Mouse (Mus musculus) intestine, embryonic 16.5 days (tissue): Measurements from ENCODE around the gene Map3k5. TPM values are rescaled to one million over a fixed set of nuclear protein-coding genes. Genes with fewer than 3 reads are reported as not detected.

Experiments
- ATAC-seq: fragments of 200-750 bp; cut with Nextera tagmentation; 2 replicates; pipeline ENCODE4 v1.8.0; 2017; ENCODE audit warnings: moderate TSS enrichment, moderate library complexity
- H3K27ac ChIP-seq: fragments of 300-500 bp; sonication (generic); 2 replicates; pipeline ENCODE4 v1.5.1; 2014; ENCODE audit warnings: mild to moderate bottlenecking, low read length
- H3K27me3 ChIP-seq: fragments of 300-500 bp; sonication (generic); replicated peaks from 2 replicates; pipeline ENCODE4 v1.6.1; 2014; ENCODE audit warnings: low read length, control low read depth, mixed read lengths; ENCODE audit not compliant: control insufficient read depth, insufficient read depth
- H3K36me3 ChIP-seq: fragments of 300-500 bp; sonication (generic); 2 replicates; pipeline ENCODE4 v1.6.1; 2014; ENCODE audit warnings: low read length, control low read depth; ENCODE audit not compliant: control insufficient read depth, insufficient read depth
- H3K4me1 ChIP-seq: fragments of 300-500 bp; sonication (generic); 2 replicates; pipeline ENCODE4 v1.6.1; 2014; ENCODE audit warnings: low read length, control low read depth, mixed read lengths; ENCODE audit not compliant: control insufficient read depth, insufficient read depth
- H3K4me2 ChIP-seq: fragments of 300-500 bp; sonication (generic); 2 replicates; pipeline ENCODE4 v1.6.1; 2014; ENCODE audit warnings: low read depth, low read length, control low read depth
- H3K4me3 ChIP-seq: fragments of 300-500 bp; sonication (generic); 2 replicates; pipeline ENCODE4 v1.5.1; 2014; ENCODE audit warnings: mild to moderate bottlenecking, low read length
- H3K9ac ChIP-seq: fragments of 300-500 bp; sonication (generic); 2 replicates; pipeline ENCODE4 v1.6.1; 2014; ENCODE audit warnings: low read depth, low read length
- H3K9me3 ChIP-seq: fragments of 300-500 bp; sonication (generic); 2 replicates; pipeline ENCODE4 v1.6.1; 2016; ENCODE audit warnings: low read length, control low read depth; ENCODE audit not compliant: control insufficient read depth
- WGBS: fragments of 180-500 bp; shearing (Covaris S2); extraction: QIAGEN DNeasy Blood & Tissue Kit; methylation state at CpG from one replicate; pipeline ENCODE4 v1.1.7; 2014; 5-methylcytosine and 5-hydroxymethylcytosine counted together
- polyA plus RNA-seq: library from polyadenylated mRNA; unstranded; fragments of >200 nt; fragmentation: Nextera tagmentation; extraction: Ambion mirVana; gene quantifications from 2 replicates; pipeline ENCODE4 v1.2.1, GENCODE M21; 2015

The Map3k5 gene
- polyA plus RNA-seq, 1 experiment from 2014 or later = 1.4 TPM

- Histone ChIP-seq H3K36me3 (no peaks in the 10 kb centered on the region), H3K9ac (no peak overlapping the region), H3K4me3 (no peak overlapping the region), H3K4me1 (peaks cover 30% of the 10 kb centered on the region), H3K27me3 (no peaks in the 10 kb centered on the region), H3K4me2 (no peak overlapping the region), H3K27ac (no peak overlapping the region), H3K9me3 (no peaks in the 10 kb centered on the region)
- no peak for ATAC-seq
- WGBS = 59% methylated on average over 4 of the region's 4 CpGs
Measured at GRCm38 (mm10) chr10:20171756-20172155, 237.5 kb downstream of the Map3k5 start.

GRCm38 (mm10) chr10:20173733-20174132 is 239.5 kb downstream of the Map3k5 start:
- H3K4me1 ChIP-seq = peaks cover 30% of the 10 kb centered on the region
- ATAC-seq = no peak
- WGBS = 76% methylated on average over 4 of the region's 4 CpGs
- no peaks in the 10 kb centered on the region for H3K27me3 ChIP-seq
- no peak overlapping the region for H3K9ac ChIP-seq
- H3K9me3 ChIP-seq = no peaks in the 10 kb centered on the region
- no peak overlapping the region for H3K4me2 ChIP-seq
- no peak overlapping the region for H3K4me3 ChIP-seq
- H3K36me3 ChIP-seq = no peaks in the 10 kb centered on the region
- H3K27ac ChIP-seq = no peak overlapping the region

GRCm38 (mm10) chr10:20176054-20176453 is 241.8 kb downstream of the Map3k5 start:
- no peak for ATAC-seq
- 72% methylated on average over 7 of the region's 7 CpGs for WGBS
- Histone ChIP-seq H3K27ac (peak overlapping the region; percentile 50; the same call in 1 of the 2 replicates), H3K4me3 (no peak overlapping the region), H3K36me3 (no peaks in the 10 kb centered on the region), H3K4me1 (peaks cover 17% of the 10 kb centered on the region), H3K9ac (no peak overlapping the region), H3K4me2 (no peak overlapping the region), H3K9me3 (no peaks in the 10 kb centered on the region), H3K27me3 (no peaks in the 10 kb centered on the region)

GRCm38 (mm10) chr10:20178807-20179605 is 244.7 kb downstream of the Map3k5 start:
- Histone ChIP-seq H3K9me3 (no peaks in the 10 kb centered on the region), H3K9ac (no peak overlapping the region), H3K36me3 (no peaks in the 10 kb centered on the region), H3K27me3 (no peaks in the 10 kb centered on the region), H3K4me2 (no peak overlapping the region; the same call in 1 of the 2 replicates), H3K27ac (peak overlapping the region; percentile 81), H3K4me3 (no peak overlapping the region), H3K4me1 (peaks cover 24% of the 10 kb centered on the region)
- ATAC-seq = peak; percentile 89
- 31% methylated on average over 12 of the region's 12 CpGs for WGBS

- no peak overlapping the region for H3K9ac ChIP-seq
- peaks cover 22% of the 10 kb centered on the region for H3K4me1 ChIP-seq
- H3K4me3 ChIP-seq = no peak overlapping the region
- no peak overlapping the region for H3K4me2 ChIP-seq
- H3K36me3 ChIP-seq = no peaks in the 10 kb centered on the region
- H3K9me3 ChIP-seq = no peaks in the 10 kb centered on the region
- no peak overlapping the region for H3K27ac ChIP-seq
- H3K27me3 ChIP-seq = no peaks in the 10 kb centered on the region
- WGBS = 25% methylated on average over 10 of the region's 10 CpGs
- ATAC-seq = peak; percentile 24; the same call in 1 of the 2 replicates
Measured at GRCm38 (mm10) chr10:20181198-20181597, 246.9 kb downstream of the Map3k5 start.

- no peak for ATAC-seq
- Histone ChIP-seq H3K9me3 (no peaks in the 10 kb centered on the region), H3K27ac (no peak overlapping the region), H3K4me2 (no peak overlapping the region), H3K4me1 (peaks cover 26% of the 10 kb centered on the region), H3K9ac (peak overlapping the region; percentile 30; the same call in 1 of the 2 replicates), H3K27me3 (no peaks in the 10 kb centered on the region), H3K36me3 (no peaks in the 10 kb centered on the region), H3K4me3 (no peak overlapping the region)
- WGBS = 60% methylated on average over 11 of the region's 11 CpGs
Measured at GRCm38 (mm10) chr10:20181680-20182399, 247.6 kb downstream of the Map3k5 start.

GRCm38 (mm10) chr10:20184326-20184725 is 250.1 kb downstream of the Map3k5 start:
- no peak overlapping the region for H3K27ac ChIP-seq
- no peak overlapping the region for H3K9ac ChIP-seq
- no peak overlapping the region for H3K4me2 ChIP-seq
- no peaks in the 10 kb centered on the region for H3K9me3 ChIP-seq
- peaks cover 21% of the 10 kb centered on the region for H3K4me1 ChIP-seq
- H3K27me3 ChIP-seq = no peaks in the 10 kb centered on the region
- H3K36me3 ChIP-seq = no peaks in the 10 kb centered on the region
- WGBS = 75% methylated on average over 4 of the region's 4 CpGs
- no peak for ATAC-seq
- no peak overlapping the region for H3K4me3 ChIP-seq

- 85% methylated on average over 4 of the region's 4 CpGs for WGBS
- ATAC-seq = no peak
- Histone ChIP-seq H3K27me3 (no peaks in the 10 kb centered on the region), H3K4me1 (peaks cover 18% of the 10 kb centered on the region), H3K4me2 (no peak overlapping the region), H3K9me3 (no peaks in the 10 kb centered on the region), H3K36me3 (no peaks in the 10 kb centered on the region), H3K4me3 (no peak overlapping the region), H3K9ac (no peak overlapping the region), H3K27ac (no peak overlapping the region)
Measured at GRCm38 (mm10) chr10:20185264-20185663, 251.0 kb downstream of the Map3k5 start.

- Histone ChIP-seq H3K9me3 (no peaks in the 10 kb centered on the region), H3K4me1 (peaks cover 18% of the 10 kb centered on the region), H3K36me3 (no peaks in the 10 kb centered on the region), H3K9ac (no peak overlapping the region), H3K27me3 (no peaks in the 10 kb centered on the region), H3K4me3 (no peak overlapping the region), H3K27ac (0 out of 2 replicates have a peak overlapping the region, but pooled peaks have one; percentile 92), H3K4me2 (no peak overlapping the region)
- no peak for ATAC-seq
- WGBS = 98% methylated on average over 2 of the region's 2 CpGs
Measured at GRCm38 (mm10) chr10:20185806-20186205, 251.5 kb downstream of the Map3k5 start.
